Comparison of ENCODE assay signal across 22 mouse cellular contexts in genomic region chr5:123020426-123020825, GRCm38 (mm10). TPM values are rescaled to one million over a fixed set of nuclear protein-coding genes. Genes with fewer than 3 reads are reported as not detected.
DNase-seq lines count a peak whose midpoint lies in the region; ATAC-seq and TF ChIP-seq lines count a peak whose summit lies in the region.
"Had no signal": no experiment of that assay in that cellular context is flagged by ENCODE, and none has a peak within 500 bp of the region (broad histone marks: within the 10 kb centered on the region; RNA-seq: fewer than 3 reads in every experiment).

No protein-coding gene starts in this region.

- ATAC-seq in forebrain, embryonic 15.5 days (replicated peaks) = no peak
- ATAC-seq in forebrain, embryonic 11.5 days (replicated peaks; ENCODE audit: low FRiP score) = no peak
- ATAC-seq in heart, postnatal 0 days (ENCODE audit: insufficient read depth, low read depth) = no peak
- ATAC-seq in midbrain, embryonic 13.5 days = no peak
- no peak for ATAC-seq in midbrain, embryonic 11.5 days (ENCODE audit: low FRiP score)
- ATAC-seq: liver, postnatal 0 days had no signal

- no peak overlapping the region for H3K9ac ChIP-seq in forebrain, embryonic 15.5 days (replicated peaks)
- no peak overlapping the region for H3K9ac ChIP-seq in forebrain, embryonic 11.5 days (ENCODE audit: low read length)
- no peak overlapping the region for H3K9ac ChIP-seq in heart, postnatal 0 days (replicated peaks; ENCODE audit: low read depth, low read length)
- no peak overlapping the region for H3K9ac ChIP-seq in midbrain, embryonic 13.5 days (replicated peaks)
- H3K9ac ChIP-seq in midbrain, embryonic 11.5 days (ENCODE audit: low read length) = no peak overlapping the region
- H3K9ac ChIP-seq: limb, embryonic 15.5 days had no signal

- H3K36me3 ChIP-seq in forebrain, embryonic 15.5 days = no peaks in the 10 kb centered on the region
- H3K36me3 ChIP-seq in forebrain, embryonic 11.5 days (ENCODE audit: control insufficient read depth, insufficient read depth, low read length) = no peaks in the 10 kb centered on the region
- H3K36me3 ChIP-seq in heart, postnatal 0 days (replicated peaks; ENCODE audit: control insufficient read depth, insufficient read depth, low read length) = no peaks in the 10 kb centered on the region
- H3K36me3 ChIP-seq in midbrain, embryonic 13.5 days = no peaks in the 10 kb centered on the region
- no peaks in the 10 kb centered on the region for H3K36me3 ChIP-seq in midbrain, embryonic 11.5 days (ENCODE audit: control insufficient read depth, insufficient read depth, low read length)
- H3K36me3 ChIP-seq: limb, embryonic 15.5 days had no signal

- no peak for DNase-seq in forebrain, embryonic 11.5 days (ENCODE audit: low spot score)
- DNase-seq in heart, postnatal 0 days (ENCODE audit: low spot score) = no peak
- no peak for DNase-seq in heart, postnatal 36 days
- DNase-seq in midbrain, embryonic 11.5 days (ENCODE audit: low spot score, missing footprints) = no peak
- no peak for DNase-seq in B cell, adult 2 months
- DNase-seq: adrenal gland, postnatal 36 days; cerebellum, adult 11-12 months; cerebellum, postnatal 14 days; embryo, embryonic 11 days; gastrocnemius, postnatal 36 days; kidney, adult 8-10 months; kidney, postnatal 14 days; liver, postnatal 0 days; thymus, postnatal 36 days had no signal

- H3K27me3 ChIP-seq in forebrain, embryonic 15.5 days = no peaks in the 10 kb centered on the region
- H3K27me3 ChIP-seq in forebrain, embryonic 11.5 days (ENCODE audit: control insufficient read depth, insufficient read depth, low read length) = peaks cover 2% of the 10 kb centered on the region; the same call in 1 of the 2 replicates
- H3K27me3 ChIP-seq in heart, postnatal 0 days (ENCODE audit: control insufficient read depth, insufficient read depth, low read length) = no peaks in the 10 kb centered on the region
- no peaks in the 10 kb centered on the region for H3K27me3 ChIP-seq in midbrain, embryonic 13.5 days
- H3K27me3 ChIP-seq in midbrain, embryonic 11.5 days (ENCODE audit: control insufficient read depth, insufficient read depth, low read length) = no peaks in the 10 kb centered on the region
- H3K27me3 ChIP-seq: limb, embryonic 15.5 days had no signal

- no peak overlapping the region for H3K4me3 ChIP-seq in forebrain, embryonic 15.5 days
- no peak overlapping the region for H3K4me3 ChIP-seq in forebrain, embryonic 11.5 days (ENCODE audit: low read depth, low read length)
- H3K4me3 ChIP-seq in heart, postnatal 0 days (ENCODE audit: low read depth, low read length) = no peak overlapping the region
- H3K4me3 ChIP-seq in midbrain, embryonic 13.5 days (replicated peaks) = no peak overlapping the region
- H3K4me3 ChIP-seq in midbrain, embryonic 11.5 days (ENCODE audit: low read depth, low read length) = no peak overlapping the region
- H3K4me3 ChIP-seq: limb, embryonic 15.5 days had no signal

- no peak overlapping the region for H3K4me2 ChIP-seq in forebrain, embryonic 15.5 days (replicated peaks)
- no peak overlapping the region for H3K4me2 ChIP-seq in forebrain, embryonic 11.5 days (ENCODE audit: low read depth, low read length, severe bottlenecking)
- no peak overlapping the region for H3K4me2 ChIP-seq in heart, postnatal 0 days (ENCODE audit: low read depth, low read length)
- no peak overlapping the region for H3K4me2 ChIP-seq in midbrain, embryonic 13.5 days (replicated peaks)
- H3K4me2 ChIP-seq in midbrain, embryonic 11.5 days = no peak overlapping the region
- H3K4me2 ChIP-seq: limb, embryonic 15.5 days had no signal

- peak overlapping the region; percentile 82 for H3K27ac ChIP-seq in forebrain, embryonic 15.5 days (replicated peaks)
- H3K27ac ChIP-seq in forebrain, embryonic 11.5 days (ENCODE audit: low read depth, low read length) = no peak overlapping the region
- 0 out of 2 replicates have a peak overlapping the region, but pooled peaks have one; percentile 30 for H3K27ac ChIP-seq in heart, postnatal 0 days (ENCODE audit: low read depth)
- H3K27ac ChIP-seq in midbrain, embryonic 13.5 days = peak overlapping the region; percentile 77; the same call in 1 of the 2 replicates
- no peak overlapping the region for H3K27ac ChIP-seq in midbrain, embryonic 11.5 days (ENCODE audit: low read depth, low read length)

- H3K4me1 ChIP-seq in forebrain, embryonic 15.5 days = peaks cover 35% of the 10 kb centered on the region
- H3K4me1 ChIP-seq in forebrain, embryonic 11.5 days (replicated peaks; ENCODE audit: control insufficient read depth, insufficient read depth, low read length) = peaks cover 15% of the 10 kb centered on the region; the same call in 1 of the 2 replicates
- peaks cover 35% of the 10 kb centered on the region for H3K4me1 ChIP-seq in heart, postnatal 0 days (ENCODE audit: control insufficient read depth, insufficient read depth)
- H3K4me1 ChIP-seq in midbrain, embryonic 13.5 days (replicated peaks) = peaks cover 43% of the 10 kb centered on the region
- H3K4me1 ChIP-seq in midbrain, embryonic 11.5 days (ENCODE audit: control insufficient read depth, insufficient read depth, low read length) = peaks cover 19% of the 10 kb centered on the region

- intact Hi-C loops in heart, postnatal 36 days (cut with DNase I) = no loop called here

- H3K9me3 ChIP-seq in forebrain, embryonic 15.5 days = no peaks in the 10 kb centered on the region
- H3K9me3 ChIP-seq in forebrain, embryonic 11.5 days (ENCODE audit: control insufficient read depth, low read length) = no peaks in the 10 kb centered on the region
- H3K9me3 ChIP-seq in heart, postnatal 0 days (replicated peaks; ENCODE audit: control insufficient read depth, low read length) = no peaks in the 10 kb centered on the region
- H3K9me3 ChIP-seq in midbrain, embryonic 13.5 days = no peaks in the 10 kb centered on the region
- no peaks in the 10 kb centered on the region for H3K9me3 ChIP-seq in midbrain, embryonic 11.5 days (ENCODE audit: control insufficient read depth, low read length)
- H3K9me3 ChIP-seq: limb, embryonic 15.5 days; midbrain, embryonic 10.5 days had no signal

- WGBS in forebrain, embryonic 15.5 days = 89% methylated on average over 5 of the region's 5 CpGs
- 94% methylated on average over 5 of the region's 5 CpGs for WGBS in forebrain, embryonic 11.5 days
- 91% methylated on average over 5 of the region's 5 CpGs for WGBS in heart, postnatal 0 days
- 91% methylated on average over 5 of the region's 5 CpGs for WGBS in midbrain, embryonic 13.5 days
- WGBS in midbrain, embryonic 11.5 days = 91% methylated on average over 5 of the region's 5 CpGs

- no peak for TF ChIP-seq CTCF in heart, postnatal 0 days (IDR thresholded peaks at IDR 0.05; ENCODE audit: low read depth)

- no peak for TF ChIP-seq EP300 in heart, postnatal 0 days (IDR thresholded peaks at IDR 0.05; ENCODE audit: low read depth)

RNA-seq across cellular contexts. Expression of gene Orai1, which starts 5.6 kb away (rescaled TPM):
- 14.0 and 14.9 TPM in 2 replicates for polyA plus RNA-seq in forebrain, embryonic 15.5 days (2015; fragmentation: Nextera tagmentation; extraction: Ambion mirVana)
- 9.6 and 9.8 TPM in 2 replicates for polyA plus RNA-seq in forebrain, embryonic 11.5 days (2014; fragmentation: Nextera tagmentation; extraction: Ambion mirVana)
- 23.9 and 43.4 TPM in 2 replicates for total RNA-seq in heart, postnatal 0 days (2014; rRNA removed; ENCODE audit: low replicate concordance)
- polyA plus RNA-seq in heart, postnatal 0 days (2015; fragmentation: Nextera tagmentation; extraction: Ambion mirVana) = 18.7 and 21.2 TPM in 2 replicates
- total RNA-seq in heart, postnatal 36 days (2021) = 10 to 100 TPM; 16.7 to 19.3 TPM
- polyA plus RNA-seq in midbrain, embryonic 13.5 days (2015; fragmentation: Nextera tagmentation; extraction: Ambion mirVana) = 8.6 and 10.5 TPM in 2 replicates
- polyA plus RNA-seq in midbrain, embryonic 11.5 days (2014; fragmentation: Nextera tagmentation; extraction: Ambion mirVana) = 8.2 and 10.5 TPM in 2 replicates

RNA-seq across cellular contexts. Expression of gene Morn3, which starts 26.4 kb away (rescaled TPM):
- 1.1 and 2.2 TPM in 2 replicates for polyA plus RNA-seq in forebrain, embryonic 15.5 days (2015; fragmentation: Nextera tagmentation; extraction: Ambion mirVana)
- not detected in 2 replicates for polyA plus RNA-seq in forebrain, embryonic 11.5 days (2014; fragmentation: Nextera tagmentation; extraction: Ambion mirVana)
- not detected in 2 replicates for total RNA-seq in heart, postnatal 0 days (2014; rRNA removed; ENCODE audit: low replicate concordance)
- 0.36 TPM in 1 of 2 replicates, not detected in the other for polyA plus RNA-seq in heart, postnatal 0 days (2015; fragmentation: Nextera tagmentation; extraction: Ambion mirVana)
- not detected for total RNA-seq in heart, postnatal 36 days (2021)
- 0.32 TPM in 1 of 2 replicates, not detected in the other for polyA plus RNA-seq in midbrain, embryonic 13.5 days (2015; fragmentation: Nextera tagmentation; extraction: Ambion mirVana)
- not detected in 2 replicates for polyA plus RNA-seq in midbrain, embryonic 11.5 days (2014; fragmentation: Nextera tagmentation; extraction: Ambion mirVana)
- total RNA-seq: adrenal gland, postnatal 36 days; gastrocnemius, postnatal 36 days; layer of hippocampus, adult 8-10 months; left cerebral cortex, postnatal 36 days had no signal
- polyA plus RNA-seq: heart, embryonic 14.5 days; liver, postnatal 0 days; stomach, embryonic 14.5 days had no signal

RNA-seq across cellular contexts. Expression of gene Kdm2b, which starts 30.8 kb away (rescaled TPM):
- 138 and 141 TPM in 2 replicates for polyA plus RNA-seq in forebrain, embryonic 15.5 days (2015; fragmentation: Nextera tagmentation; extraction: Ambion mirVana)
- 78.0 and 92.4 TPM in 2 replicates for polyA plus RNA-seq in forebrain, embryonic 11.5 days (2014; fragmentation: Nextera tagmentation; extraction: Ambion mirVana)
- 29.3 and 38.8 TPM in 2 replicates for total RNA-seq in heart, postnatal 0 days (2014; rRNA removed; ENCODE audit: low replicate concordance)
- polyA plus RNA-seq in heart, postnatal 0 days (2015; fragmentation: Nextera tagmentation; extraction: Ambion mirVana) = 12.4 and 14.7 TPM in 2 replicates
- total RNA-seq in heart, postnatal 36 days (2021) = 10 to 100 TPM; 16.6 to 19.0 TPM
- polyA plus RNA-seq in midbrain, embryonic 13.5 days (2015; fragmentation: Nextera tagmentation; extraction: Ambion mirVana) = 116 and 117 TPM in 2 replicates
- polyA plus RNA-seq in midbrain, embryonic 11.5 days (2014; fragmentation: Nextera tagmentation; extraction: Ambion mirVana) = 62.4 and 62.8 TPM in 2 replicates

RNA-seq across cellular contexts. Expression of gene Tmem120b, which starts 47.8 kb away (rescaled TPM):
- polyA plus RNA-seq in forebrain, embryonic 15.5 days (2015; fragmentation: Nextera tagmentation; extraction: Ambion mirVana) = 16.0 and 16.9 TPM in 2 replicates
- polyA plus RNA-seq in forebrain, embryonic 11.5 days (2014; fragmentation: Nextera tagmentation; extraction: Ambion mirVana) = 7.3 and 9.3 TPM in 2 replicates
- total RNA-seq in heart, postnatal 0 days (2014; rRNA removed; ENCODE audit: low replicate concordance) = 6.5 and 8.7 TPM in 2 replicates
- 10.7 and 11.1 TPM in 2 replicates for polyA plus RNA-seq in heart, postnatal 0 days (2015; fragmentation: Nextera tagmentation; extraction: Ambion mirVana)
- 10 to 100 TPM in 1 of 2 experiments, 1 to 10 TPM in 1; 7.3 to 10.7 TPM for total RNA-seq in heart, postnatal 36 days (2021)
- polyA plus RNA-seq in midbrain, embryonic 13.5 days (2015; fragmentation: Nextera tagmentation; extraction: Ambion mirVana) = 12.8 and 14.6 TPM in 2 replicates
- 7.6 and 7.9 TPM in 2 replicates for polyA plus RNA-seq in midbrain, embryonic 11.5 days (2014; fragmentation: Nextera tagmentation; extraction: Ambion mirVana)

Comparison
In these comparisons a context has a peak if more than half of its experiments do, and no peak if none do; other contexts are left out.
1. H3K27ac ChIP-seq: peak in forebrain, embryonic 15.5 days (single experiment), heart, postnatal 0 days (single experiment) and midbrain, embryonic 13.5 days (single experiment); none in forebrain, embryonic 11.5 days (single experiment) and midbrain, embryonic 11.5 days (single experiment).